ENCODE assay signal across 8 mouse cellular contexts in genomic region chr4:138561986-138562385, GRCm38 (mm10).
DNase-seq lines count a peak whose midpoint lies in the region; ATAC-seq and TF ChIP-seq lines count a peak whose summit lies in the region.

No protein-coding gene starts in this region.

- peak; percentile 41 to 47 for DNase-seq in CD8-positive naive resting alpha-beta T cell, adult 2 months (ENCODE audit: low read depth in 2 of 2, low spot score in 2 of 2)
- peak; percentile 6 for DNase-seq in c-Kit-negative CD71-positive TER-119-positive erythroid progenitor cells, embryonic 14.5 days (ENCODE audit: low read depth, low spot score)
- DNase-seq in forebrain, embryonic 11.5 days (ENCODE audit: low spot score), result peak; percentile 92
- DNase-seq in heart, postnatal 10 days, result peak; percentile 74 to 89
- peak; percentile 82 to 94 for DNase-seq in kidney, postnatal 36 days
- peak; percentile 72 for DNase-seq in lung, adult 2 months
- peak; percentile 78 for DNase-seq in ovary, postnatal 14 days (ENCODE audit: low spot score)
- DNase-seq in thymus, postnatal 25 days, result peak; percentile 51

- no peak for TF ChIP-seq POLR2A in lung, adult 2 months (IDR thresholded peaks at IDR 0.05; ENCODE audit: borderline replicate concordance, extremely low read depth, low read depth, low read length)

- no peaks in the 10 kb centered on the region for H3K9me3 ChIP-seq in forebrain, embryonic 11.5 days (ENCODE audit: control insufficient read depth, low read length)

- no peak overlapping the region for H3K4me3 ChIP-seq in forebrain, embryonic 11.5 days (ENCODE audit: low read depth, low read length)
- H3K4me3 ChIP-seq in lung, adult 2 months (replicated peaks; ENCODE audit: extremely low read depth, low read depth, low read length), result no peak overlapping the region

- no peaks in the 10 kb centered on the region for H3K4me1 ChIP-seq in forebrain, embryonic 11.5 days (replicated peaks; ENCODE audit: control insufficient read depth, insufficient read depth, low read length)
- no peaks in the 10 kb centered on the region for H3K4me1 ChIP-seq in lung, adult 2 months (ENCODE audit: control insufficient read depth, insufficient read depth, low read length)

- 10% methylated on average over 8 of the region's 8 CpGs for WGBS in forebrain, embryonic 11.5 days
- WGBS in lung, adult 2 months, result 14% methylated on average over 8 of the region's 8 CpGs

- peak; percentile 97 for TF ChIP-seq CTCF in lung, adult 2 months (IDR thresholded peaks at IDR 0.05; ENCODE audit: insufficient read depth, low read length)

- H3K36me3 ChIP-seq in forebrain, embryonic 11.5 days (ENCODE audit: control insufficient read depth, insufficient read depth, low read length), result no peaks in the 10 kb centered on the region

- no peak overlapping the region for H3K27ac ChIP-seq in forebrain, embryonic 11.5 days (ENCODE audit: low read depth, low read length)

- H3K27me3 ChIP-seq in forebrain, embryonic 11.5 days (ENCODE audit: control insufficient read depth, insufficient read depth, low read length), result peaks cover 2% of the 10 kb centered on the region; the same call in 1 of the 2 replicates

- intact Hi-C loops in heart, postnatal 10 days (cut with DNase I), result loop anchor here (1.0 to 5.0 kb wide), 3 partner anchors 55 to 140 kb away; no protein-coding TSS in a partner anchor

- no peak overlapping the region for H3K9ac ChIP-seq in forebrain, embryonic 11.5 days (ENCODE audit: low read length)

- no peak overlapping the region for H3K4me2 ChIP-seq in forebrain, embryonic 11.5 days (ENCODE audit: low read depth, low read length, severe bottlenecking)

- ATAC-seq in forebrain, embryonic 11.5 days (replicated peaks; ENCODE audit: low FRiP score), result no peak; the same call in 1 of the 2 replicates

Comparison
In these comparisons a context has a peak if more than half of its experiments do, and no peak if none do; other contexts are left out.
1. DNase-seq: peak in every context shown above with its lines; median percentile 92 in forebrain, embryonic 11.5 days; 88 in kidney, postnatal 36 days; 82 in heart, postnatal 10 days; 78 in ovary, postnatal 14 days; 72 in lung, adult 2 months; 51 in thymus, postnatal 25 days; 44 in CD8-positive naive resting alpha-beta T cell, adult 2 months; 6 in c-Kit-negative CD71-positive TER-119-positive erythroid progenitor cells, embryonic 14.5 days.